Mouse (Mus musculus): ENCODE data around the gene Ppp4r1. TPM values are rescaled to one million over a fixed set of nuclear protein-coding genes. Genes with fewer than 3 reads are reported as not detected.

The Ppp4r1 gene
- total and polyA plus RNA-seq, 2 experiments from 2014 or later = 24.9 to 48.6 TPM

DNA sequence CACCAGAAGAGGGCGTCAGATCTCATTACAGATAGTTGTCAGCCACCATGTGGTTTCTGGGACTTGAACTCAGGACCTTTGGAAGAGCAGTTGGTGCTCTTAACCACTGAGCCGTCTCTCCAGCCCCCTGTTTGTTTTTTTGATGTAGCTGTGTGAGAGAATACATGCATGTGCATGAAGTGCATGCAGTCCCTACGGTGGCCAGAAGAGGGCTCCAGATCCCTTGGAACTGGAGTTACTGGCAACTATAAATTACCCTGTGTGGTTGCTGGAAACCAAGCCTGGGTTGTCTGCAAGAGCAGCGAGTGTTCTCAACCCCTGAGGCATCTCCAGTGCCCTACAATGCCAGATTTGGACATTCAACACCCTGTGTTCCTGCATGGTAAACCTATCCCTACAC, 87.8 kb downstream of the Ppp4r1 start:
- Histone ChIP-seq H3K4me3 (ENCODE audit: low read length) (no peak overlapping the region), H3K4me1 (ENCODE audit: insufficient read depth, low read length) (peaks cover 13% of the 10 kb centered on the region), H3K9me3 (ENCODE audit: low read length) (no peaks in the 10 kb centered on the region), H3K27me3 (ENCODE audit: insufficient read depth, low read length) (no peaks in the 10 kb centered on the region), H3K9ac (replicated peaks; ENCODE audit: low read length) (no peak overlapping the region), H3K36me3 (ENCODE audit: insufficient read depth, low read length) (no peaks in the 10 kb centered on the region; the same call in 1 of the 2 replicates), H3K27ac (no peak overlapping the region), H3K4me2 (ENCODE audit: low read depth, low read length) (no peak overlapping the region)
- WGBS = 46% methylated on average over 4 of the region's 4 CpGs
- TF ChIP-seq CTCF (IDR thresholded peaks at IDR 0.05; ENCODE audit: low read depth) = peak; percentile 79
- ATAC-seq (peak; percentile 31; the same call in 1 of the 2 replicates), DNase-seq (ENCODE audit: low spot score) (peak; percentile 74)

DNA sequence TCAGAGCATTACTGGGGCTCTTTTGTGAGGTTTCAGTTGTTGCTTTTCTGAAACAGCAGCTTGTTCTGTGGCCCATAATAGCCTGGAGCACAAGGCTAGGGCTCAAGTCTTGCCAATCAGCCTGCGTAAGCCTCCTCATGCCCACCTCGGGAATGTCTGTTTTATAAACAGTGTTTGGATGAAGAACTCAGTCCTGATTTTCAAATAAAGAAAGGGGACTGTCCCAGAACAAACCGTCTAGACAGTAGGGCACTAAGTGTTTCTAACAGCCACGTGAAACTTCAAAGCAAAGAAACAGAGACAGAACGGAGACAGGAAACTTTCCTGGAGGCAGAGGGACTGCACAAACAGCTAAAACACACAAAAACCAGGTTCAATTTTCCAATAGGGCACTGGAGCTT, 89.3 kb downstream of the Ppp4r1 start:
- no peak overlapping the region for H3K4me3 ChIP-seq (ENCODE audit: low read length)
- no peaks in the 10 kb centered on the region for H3K27me3 ChIP-seq (ENCODE audit: insufficient read depth, low read length)
- H3K9ac ChIP-seq (replicated peaks; ENCODE audit: low read length) = no peak overlapping the region
- no peaks in the 10 kb centered on the region for H3K36me3 ChIP-seq (ENCODE audit: insufficient read depth, low read length)
- peak overlapping the region; percentile 36; the same call in 1 of the 2 replicates for H3K27ac ChIP-seq
- ATAC-seq (no peak), DNase-seq (ENCODE audit: low spot score) (no peak)
- peaks cover 13% of the 10 kb centered on the region for H3K4me1 ChIP-seq (ENCODE audit: insufficient read depth, low read length)
- no peak for TF ChIP-seq CTCF (IDR thresholded peaks at IDR 0.05; ENCODE audit: low read depth)
- WGBS = 40% methylated on average over 5 of the region's 5 CpGs
- H3K4me2 ChIP-seq (ENCODE audit: low read depth, low read length) = no peak overlapping the region
- no peaks in the 10 kb centered on the region for H3K9me3 ChIP-seq (ENCODE audit: low read length)

DNA sequence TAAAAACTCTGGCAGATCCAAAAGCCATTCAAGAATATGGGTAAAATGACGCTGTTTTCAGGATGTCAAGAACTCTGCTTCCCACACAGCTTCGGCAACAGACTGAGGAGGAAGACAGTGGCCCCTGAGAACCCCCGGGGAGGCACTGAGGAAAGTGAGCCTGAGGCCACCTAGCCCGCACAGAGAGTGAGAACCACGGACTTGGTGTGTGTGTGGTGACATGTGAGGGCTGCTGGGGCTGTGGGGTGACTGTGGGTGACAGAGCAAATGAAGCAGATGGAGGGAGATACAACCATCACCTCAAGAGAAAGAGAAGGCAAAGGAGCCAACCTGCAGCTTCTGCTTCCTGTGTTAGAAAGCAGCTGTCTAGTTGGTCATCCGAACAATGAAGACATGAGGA, 89.7 kb downstream of the Ppp4r1 start:
- no peak for DNase-seq (ENCODE audit: low spot score)
- Histone ChIP-seq H3K4me1 (ENCODE audit: insufficient read depth, low read length) (peaks cover 13% of the 10 kb centered on the region), H3K4me3 (ENCODE audit: low read length) (no peak overlapping the region), H3K27me3 (ENCODE audit: insufficient read depth, low read length) (no peaks in the 10 kb centered on the region), H3K4me2 (ENCODE audit: low read depth, low read length) (no peak overlapping the region), H3K9ac (replicated peaks; ENCODE audit: low read length) (no peak overlapping the region), H3K27ac (peak overlapping the region; percentile 36; the same call in 1 of the 2 replicates), H3K9me3 (ENCODE audit: low read length) (no peaks in the 10 kb centered on the region), H3K36me3 (ENCODE audit: insufficient read depth, low read length) (no peaks in the 10 kb centered on the region)
- no peak for TF ChIP-seq CTCF (IDR thresholded peaks at IDR 0.05; ENCODE audit: low read depth)
- WGBS = 63% methylated on average over 6 of the region's 6 CpGs
- ATAC-seq = no peak

DNA sequence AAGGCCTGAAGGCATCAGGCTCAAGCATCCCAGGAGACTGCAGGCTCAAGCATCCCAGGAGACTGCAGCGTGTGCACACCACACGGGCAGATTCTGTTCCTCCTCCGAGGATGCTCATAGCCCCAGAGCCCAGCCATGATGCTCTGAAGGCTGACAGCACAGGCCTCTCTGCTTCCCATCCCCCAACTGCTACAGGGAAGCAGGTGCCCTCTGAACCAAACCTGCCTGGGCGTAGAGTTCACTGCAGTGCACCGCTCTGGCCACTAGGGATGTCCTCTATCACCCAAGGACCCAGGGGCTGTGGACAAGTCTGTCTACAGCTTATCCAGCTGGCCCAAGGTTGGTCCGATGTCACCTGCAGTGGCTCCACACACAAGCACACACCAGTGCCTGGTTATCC, 90.3 kb downstream of the Ppp4r1 start:
- DNase-seq (ENCODE audit: low spot score) (no peak), ATAC-seq (peak; percentile 53; the same call in 1 of the 2 replicates)
- no peak overlapping the region for H3K4me2 ChIP-seq (ENCODE audit: low read depth, low read length)
- WGBS = 36% methylated on average over 6 of the region's 6 CpGs
- no peaks in the 10 kb centered on the region for H3K36me3 ChIP-seq (ENCODE audit: insufficient read depth, low read length)
- peak overlapping the region; percentile 36; the same call in 1 of the 2 replicates for H3K27ac ChIP-seq
- H3K4me3 ChIP-seq (ENCODE audit: low read length) = no peak overlapping the region
- no peak overlapping the region for H3K9ac ChIP-seq (replicated peaks; ENCODE audit: low read length)
- H3K9me3 ChIP-seq (ENCODE audit: low read length) = no peaks in the 10 kb centered on the region
- no peaks in the 10 kb centered on the region for H3K27me3 ChIP-seq (ENCODE audit: insufficient read depth, low read length)
- peak; percentile 72 for TF ChIP-seq CTCF (IDR thresholded peaks at IDR 0.05; ENCODE audit: low read depth)
- H3K4me1 ChIP-seq (ENCODE audit: insufficient read depth, low read length) = peaks cover 13% of the 10 kb centered on the region

DNA sequence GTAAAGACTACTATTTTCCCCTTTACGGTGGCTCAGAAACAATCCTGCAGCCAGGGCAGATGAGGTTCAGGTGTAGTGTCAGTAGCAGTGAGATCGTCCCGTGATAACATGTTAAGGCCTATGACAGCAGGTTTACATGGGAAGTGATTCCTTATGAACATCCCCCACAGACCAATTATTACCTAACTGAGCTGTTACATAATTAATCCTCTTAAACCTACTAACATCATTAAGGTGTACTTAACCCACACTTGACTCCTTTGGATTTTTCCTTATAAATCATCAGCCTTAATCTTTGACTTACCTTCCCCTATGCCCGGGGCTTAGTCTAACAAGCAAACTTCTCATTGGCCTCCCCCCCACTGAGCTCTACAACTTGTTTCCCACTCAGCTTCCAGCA, 90.8 kb downstream of the Ppp4r1 start:
- Histone ChIP-seq H3K9ac (replicated peaks; ENCODE audit: low read length) (no peak overlapping the region), H3K4me3 (ENCODE audit: low read length) (no peak overlapping the region), H3K27me3 (ENCODE audit: insufficient read depth, low read length) (no peaks in the 10 kb centered on the region), H3K4me1 (ENCODE audit: insufficient read depth, low read length) (peaks cover 13% of the 10 kb centered on the region), H3K9me3 (ENCODE audit: low read length) (no peaks in the 10 kb centered on the region), H3K27ac (no peak overlapping the region), H3K4me2 (ENCODE audit: low read depth, low read length) (no peak overlapping the region), H3K36me3 (ENCODE audit: insufficient read depth, low read length) (no peaks in the 10 kb centered on the region)
- no peak for TF ChIP-seq CTCF (IDR thresholded peaks at IDR 0.05; ENCODE audit: low read depth)
- DNase-seq (ENCODE audit: low spot score) = no peak
- ATAC-seq = no peak
- 81% methylated on average over 4 of the region's 4 CpGs for WGBS

DNA sequence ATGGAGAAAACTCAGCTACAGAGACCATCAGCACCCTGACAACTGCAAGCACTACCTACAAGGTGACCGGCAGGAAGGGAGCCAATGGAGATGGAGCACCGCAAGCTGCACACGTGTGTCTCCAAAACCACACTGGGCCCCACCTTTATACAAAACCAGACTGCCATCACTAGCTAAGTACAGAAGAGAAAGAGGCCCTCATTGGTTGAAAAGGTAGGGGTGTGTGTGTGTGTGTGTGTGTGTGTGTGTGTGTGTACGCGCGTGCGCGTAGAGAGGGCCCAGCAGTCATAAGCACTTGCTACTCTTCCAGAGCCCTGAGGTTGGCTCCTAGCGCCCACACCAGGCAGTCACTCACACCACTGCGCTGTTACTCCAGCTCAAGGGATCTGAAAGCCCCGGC, 91.5 kb downstream of the Ppp4r1 start:
- no peak for TF ChIP-seq CTCF (IDR thresholded peaks at IDR 0.05; ENCODE audit: low read depth)
- no peak for ATAC-seq
- Histone ChIP-seq H3K9me3 (ENCODE audit: low read length) (no peaks in the 10 kb centered on the region), H3K27ac (no peak overlapping the region), H3K9ac (replicated peaks; ENCODE audit: low read length) (no peak overlapping the region), H3K4me2 (ENCODE audit: low read depth, low read length) (no peak overlapping the region), H3K27me3 (ENCODE audit: insufficient read depth, low read length) (no peaks in the 10 kb centered on the region), H3K4me3 (ENCODE audit: low read length) (no peak overlapping the region), H3K4me1 (ENCODE audit: insufficient read depth, low read length) (peaks cover 13% of the 10 kb centered on the region), H3K36me3 (ENCODE audit: insufficient read depth, low read length) (no peaks in the 10 kb centered on the region)
- DNase-seq (ENCODE audit: low spot score) = no peak
- 89% methylated on average over 11 of the region's 11 CpGs for WGBS

DNA sequence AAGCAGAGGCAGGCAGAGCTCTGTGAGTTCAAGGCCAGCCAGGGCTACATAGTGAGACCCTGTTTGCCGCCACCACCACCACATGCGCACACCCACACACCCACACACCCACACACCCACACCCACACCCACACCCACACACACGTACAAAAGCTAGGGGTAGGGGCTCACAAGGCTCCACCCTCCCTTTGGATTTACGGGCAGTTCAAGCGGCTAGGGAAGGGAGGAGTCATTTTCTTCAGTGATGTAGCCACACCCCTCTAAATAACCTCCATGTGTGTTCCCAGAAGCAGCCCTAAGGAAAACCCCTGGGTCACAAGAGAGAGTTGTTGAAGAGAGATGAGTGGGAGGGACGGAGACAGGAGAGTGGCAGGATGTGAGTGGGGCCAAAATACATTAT, 94.7 kb downstream of the Ppp4r1 start:
- H3K27me3 ChIP-seq (ENCODE audit: insufficient read depth, low read length) = no peaks in the 10 kb centered on the region
- H3K4me3 ChIP-seq (ENCODE audit: low read length) = no peak overlapping the region
- H3K36me3 ChIP-seq (ENCODE audit: insufficient read depth, low read length) = no peaks in the 10 kb centered on the region
- ATAC-seq (no peak), DNase-seq (ENCODE audit: low spot score) (no peak)
- no peak overlapping the region for H3K4me2 ChIP-seq (ENCODE audit: low read depth, low read length)
- H3K9me3 ChIP-seq (ENCODE audit: low read length) = no peaks in the 10 kb centered on the region
- WGBS = 80% methylated on average over 6 of the region's 6 CpGs
- H3K27ac ChIP-seq = no peak overlapping the region
- no peak for TF ChIP-seq CTCF (IDR thresholded peaks at IDR 0.05; ENCODE audit: low read depth)
- no peak overlapping the region for H3K9ac ChIP-seq (replicated peaks; ENCODE audit: low read length)
- H3K4me1 ChIP-seq (ENCODE audit: insufficient read depth, low read length) = peaks cover 7% of the 10 kb centered on the region

Data from hindbrain, postnatal 0 days (tissue).